Mouse (Mus musculus) brain, adult 2 months (tissue): ENCODE data around the gene Sertad1.

ENCODE experiments used
- DNase-seq: peaks from one replicate; pipeline ENCODE4 v3.0.0; 2011; ENCODE audit warnings: low read depth, low spot score

Gene Sertad1

DNA sequence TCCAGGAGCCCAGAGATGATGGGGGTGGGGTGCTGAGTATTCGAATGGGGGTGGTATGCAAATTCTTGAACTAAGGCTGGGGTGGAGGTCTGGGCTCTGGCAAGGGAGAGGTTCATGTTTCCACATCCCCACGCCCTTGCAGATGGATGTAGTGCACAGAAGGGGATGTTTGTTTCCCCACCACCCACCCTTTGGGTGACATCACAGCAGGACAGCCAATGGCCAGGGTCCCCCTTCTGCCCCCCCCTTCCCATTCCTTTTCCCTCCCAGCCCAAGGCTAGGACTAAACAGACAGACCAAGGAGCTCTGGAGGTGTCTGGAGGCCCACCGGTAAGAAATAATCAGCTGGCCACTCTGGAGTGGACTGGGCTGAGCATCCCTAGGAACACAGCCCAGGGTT lies 12.3 kb downstream of the Sertad1 start, which contains the start of gene Prx:
Prx (plus strand) TSS at position 289 of the 400 bp plus-strand sequence.
- DNase-seq: no peak

DNA sequence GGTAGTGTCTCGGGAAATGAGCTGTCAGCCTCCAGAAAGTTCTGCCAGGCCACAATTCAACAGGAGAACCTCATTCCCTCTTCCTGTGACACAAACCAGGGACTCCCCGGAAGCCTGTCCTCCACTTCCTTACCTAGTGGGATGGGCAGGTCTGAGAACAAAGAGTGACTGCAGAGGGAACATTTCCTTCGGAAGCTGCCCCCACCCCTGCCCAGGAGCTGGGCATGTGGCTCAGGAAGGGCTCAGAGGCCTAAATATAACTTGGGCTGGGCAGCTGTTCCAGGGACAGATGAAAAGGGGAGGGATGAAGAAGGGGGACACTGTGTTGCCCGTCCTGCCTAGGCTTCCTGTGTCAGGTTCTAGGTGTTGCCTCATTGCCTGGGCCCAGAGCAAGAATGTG lies 14.9 kb downstream of the Sertad1 start:
- no peak for DNase-seq

- no peak for DNase-seq
These were observed 20.2 kb downstream of the Sertad1 start for GRCm38 (mm10) chr7:27506765-27507370.

- DNase-seq: peak; percentile 96
These were observed 21.3 kb downstream of the Sertad1 start for GRCm38 (mm10) chr7:27507711-27508647.

- peak; percentile 80 for DNase-seq
These were observed 21.9 kb downstream of the Sertad1 start for GRCm38 (mm10) chr7:27508648-27509005.

DNA sequence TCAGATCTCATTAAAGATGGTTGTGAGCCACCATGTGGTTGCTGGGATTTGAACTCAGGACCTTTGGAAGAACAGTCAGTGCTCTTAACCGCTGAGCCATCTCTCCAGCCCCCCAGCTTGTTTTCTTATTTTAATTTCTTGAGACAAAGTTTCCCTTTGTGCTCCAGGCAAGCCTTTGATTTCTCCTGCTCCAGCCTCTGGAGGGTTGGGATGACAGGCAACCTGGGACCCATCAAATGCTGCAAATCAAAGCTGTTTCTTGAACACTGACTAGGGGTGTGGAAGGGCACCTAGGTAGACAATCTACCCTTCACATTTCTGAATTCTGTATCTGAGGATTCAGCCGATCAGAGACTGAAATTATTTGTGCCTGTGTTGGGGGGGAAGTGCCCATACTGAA lies 24.1 kb downstream of the Sertad1 start:
- DNase-seq: no peak

DNA sequence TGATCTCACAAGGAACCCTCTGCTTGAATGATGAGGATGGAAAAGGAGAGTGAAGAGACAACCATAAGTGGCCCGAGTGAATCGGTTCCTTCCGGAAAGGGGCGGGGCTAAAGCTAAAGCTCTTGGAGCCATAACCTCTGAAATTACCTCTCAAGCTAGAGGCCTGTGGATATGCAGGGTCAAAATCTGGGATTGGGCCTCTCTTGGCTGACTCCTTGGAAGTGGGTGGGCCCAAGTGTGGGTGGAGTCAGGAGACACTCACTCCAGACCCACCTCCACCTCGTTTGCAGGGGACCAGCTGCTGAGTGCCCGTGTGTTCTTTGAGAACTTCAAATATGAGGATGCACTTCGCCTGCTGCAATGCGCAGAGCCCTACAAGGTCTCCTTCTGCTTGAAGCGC lies 28.3 kb downstream of the Sertad1 start:
- DNase-seq: no peak

GRCm38 (mm10) chr7:27518314-27518713 lies 31.6 kb downstream of the Sertad1 start:
- DNase-seq: no peak

DNA sequence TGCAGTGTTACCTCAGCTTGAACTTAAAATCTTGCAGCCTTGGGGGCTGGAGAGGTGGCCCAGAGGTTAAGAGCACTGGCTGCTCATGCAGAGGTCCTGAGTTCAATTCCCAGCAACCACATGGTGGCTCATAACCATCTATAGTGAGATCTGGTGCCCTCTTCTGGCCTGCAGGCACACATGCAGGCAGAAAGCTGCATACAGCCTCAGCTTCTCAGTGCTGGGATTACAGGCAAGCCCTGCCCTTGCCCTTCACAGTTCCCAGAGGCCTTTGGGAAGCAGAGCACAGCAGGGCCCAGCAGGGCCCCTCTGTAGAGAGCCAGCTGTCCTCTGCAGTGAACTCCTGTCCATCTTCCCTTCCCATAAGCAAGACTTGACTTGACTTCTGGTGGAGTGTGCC lies 33.4 kb downstream of the Sertad1 start:
- DNase-seq: no peak

DNA sequence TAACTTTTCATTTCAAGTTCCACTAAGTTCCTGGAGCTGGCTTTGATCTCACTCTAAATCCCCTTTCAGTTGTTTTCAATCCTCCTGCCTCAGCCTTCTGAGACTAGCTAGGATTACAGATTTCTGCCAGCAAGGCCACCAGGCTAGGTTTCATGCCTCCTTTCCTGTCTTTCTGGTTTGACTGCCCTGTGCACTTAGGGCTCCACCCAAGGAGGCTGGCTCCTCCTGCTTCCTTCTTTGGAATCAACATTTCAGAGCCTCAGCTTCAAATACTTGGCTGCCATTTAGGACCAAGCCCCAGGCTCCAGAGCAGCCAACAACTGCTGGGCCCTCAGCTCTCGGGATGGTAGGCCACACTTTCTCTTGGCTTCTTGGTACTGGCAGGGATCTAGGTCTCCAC lies 33.9 kb downstream of the Sertad1 start:
- no peak for DNase-seq

- no peak for DNase-seq
These were observed 36.3 kb downstream of the Sertad1 start, which contains the start of gene Hipk4 for GRCm38 (mm10) chr7:27522967-27523366. TSS of gene Hipk4 (plus strand) at chr7:27523267.

GRCm38 (mm10) chr7:27523805-27524204 lies 37.1 kb downstream of the Sertad1 start:
- DNase-seq: no peak

DNA sequence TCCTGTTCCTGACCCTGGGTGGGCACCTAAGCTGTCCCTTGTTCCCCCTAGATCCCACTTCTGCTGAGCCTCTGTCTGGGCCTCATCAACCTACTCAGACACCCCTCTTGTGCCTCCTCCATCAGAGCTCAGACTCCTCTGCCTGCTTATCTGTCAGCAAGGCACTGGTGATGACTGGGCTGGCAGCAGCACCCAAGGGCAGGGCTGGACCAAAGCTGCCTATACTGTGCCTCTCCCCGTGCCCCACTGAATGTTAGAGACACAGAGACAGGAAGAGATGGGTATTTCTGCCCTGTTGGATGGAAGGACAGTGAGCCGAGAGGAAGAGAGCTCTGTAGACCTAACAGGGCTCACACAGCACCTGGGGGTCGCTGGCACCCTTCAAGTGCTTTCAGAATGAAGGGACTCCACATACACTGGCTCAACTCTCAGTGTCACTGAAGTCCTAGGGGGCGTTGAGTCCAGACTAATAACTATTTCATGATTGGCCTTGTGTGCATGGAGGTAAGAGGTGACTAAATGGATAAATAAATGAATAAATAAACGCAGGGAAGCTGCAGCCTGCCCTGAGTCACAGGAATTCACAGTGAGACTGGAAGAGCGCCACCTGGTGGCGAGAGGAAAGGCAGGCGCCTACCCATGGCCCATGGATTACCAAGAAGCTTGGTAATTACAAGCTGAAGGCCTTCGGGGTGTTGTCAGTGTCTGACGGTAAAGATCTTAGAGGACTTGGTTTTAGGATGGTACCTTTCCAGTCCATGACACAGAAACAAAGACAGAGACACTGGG lies 39.5 kb downstream of the Sertad1 start:
- peak; percentile 92 for DNase-seq

- peak; percentile 46 for DNase-seq
These were observed 42.4 kb downstream of the Sertad1 start for GRCm38 (mm10) chr7:27529070-27529469.

DNA sequence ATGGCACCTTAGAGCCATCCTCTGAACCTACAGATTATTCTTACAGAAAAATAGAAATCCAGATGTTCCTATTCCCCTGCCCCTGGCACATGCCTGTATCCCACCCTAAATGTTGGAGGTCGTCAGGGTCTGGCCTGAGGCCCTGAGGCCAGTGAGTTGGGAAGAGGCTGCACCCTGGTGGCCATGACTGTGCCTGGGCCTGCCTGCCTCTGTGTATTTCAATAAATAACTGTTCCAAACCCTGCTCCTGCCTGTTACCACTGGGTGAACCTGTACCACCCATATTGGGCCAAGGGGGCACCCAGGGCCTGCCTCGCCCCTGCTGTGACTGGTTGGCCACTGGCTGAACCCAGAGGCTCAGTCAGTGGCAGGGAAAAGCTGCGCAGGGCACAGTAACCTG lies 44.2 kb downstream of the Sertad1 start:
- DNase-seq: no peak

DNA sequence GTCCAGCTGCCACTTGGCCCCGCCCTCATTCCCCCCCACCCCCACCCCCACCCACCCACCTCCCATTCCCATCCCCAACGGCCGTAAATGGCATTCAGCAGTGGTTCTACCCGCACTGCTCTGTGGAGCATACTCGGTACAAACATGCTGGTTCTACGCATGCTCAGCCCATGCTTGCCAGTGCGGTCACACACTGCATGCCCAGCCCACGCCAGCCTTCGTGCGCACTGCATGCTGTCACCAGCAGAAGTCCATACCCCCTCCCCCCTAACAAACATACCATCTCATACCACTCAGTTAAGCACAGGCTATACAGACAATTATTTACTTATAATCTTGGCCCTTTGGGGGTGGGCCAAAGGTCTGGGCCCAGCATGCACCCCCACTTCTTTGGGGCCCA lies 45.0 kb downstream of the Sertad1 start:
- peak; percentile 71 for DNase-seq

DNA sequence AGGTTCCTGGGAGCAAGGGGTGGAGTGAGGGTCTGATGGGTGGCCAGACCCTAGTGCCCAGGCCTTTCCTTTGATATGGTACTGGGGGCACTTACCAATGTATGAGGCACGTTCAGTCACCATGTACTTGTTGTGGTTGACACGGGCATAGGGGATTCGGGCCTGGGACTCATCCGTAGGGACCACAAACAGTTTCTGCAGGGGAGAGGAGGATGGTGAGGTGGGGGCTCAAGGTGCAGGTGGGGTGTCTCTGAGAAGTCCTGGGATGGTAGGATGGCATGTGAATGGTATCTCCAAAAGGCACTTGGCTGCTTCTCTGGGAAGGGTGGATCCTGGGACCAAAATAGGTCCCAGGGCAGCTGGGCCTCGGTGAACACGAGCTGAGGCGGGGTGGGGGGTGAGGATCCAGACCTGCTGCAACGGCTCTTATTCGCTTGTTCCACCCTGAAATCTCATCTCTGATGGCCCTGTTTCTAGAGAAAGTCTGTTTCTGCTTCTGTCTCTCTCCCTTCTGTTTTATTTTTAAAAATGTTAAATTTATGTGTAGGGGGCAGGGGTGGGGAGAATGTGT lies 45.9 kb downstream of the Sertad1 start:
- no peak for DNase-seq

GRCm38 (mm10) chr7:27535386-27535785 lies 48.7 kb downstream of the Sertad1 start:
- DNase-seq: no peak

GRCm38 (mm10) chr7:27536618-27537017 lies 49.9 kb downstream of the Sertad1 start:
- DNase-seq: no peak

DNA sequence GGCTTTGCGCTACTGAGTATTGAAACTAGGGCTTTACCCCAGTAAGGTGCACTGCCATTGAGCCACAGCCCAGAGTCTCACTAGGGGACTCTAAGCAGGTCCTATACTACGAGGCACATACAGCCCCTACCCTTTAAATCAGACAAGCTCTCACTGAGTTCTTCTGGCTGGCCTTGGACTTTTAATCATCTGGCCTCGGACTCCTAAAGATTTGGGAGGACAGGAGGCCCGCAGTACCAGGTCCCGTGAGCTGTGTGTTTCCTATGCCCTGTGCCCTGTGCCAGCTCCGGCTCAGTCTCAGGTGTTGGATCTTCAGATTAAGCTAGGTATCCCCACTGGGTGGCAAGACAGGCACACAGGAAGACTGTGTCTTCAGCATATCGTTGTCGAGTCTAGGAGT lies 51.3 kb downstream of the Sertad1 start:
- DNase-seq: no peak

DNA sequence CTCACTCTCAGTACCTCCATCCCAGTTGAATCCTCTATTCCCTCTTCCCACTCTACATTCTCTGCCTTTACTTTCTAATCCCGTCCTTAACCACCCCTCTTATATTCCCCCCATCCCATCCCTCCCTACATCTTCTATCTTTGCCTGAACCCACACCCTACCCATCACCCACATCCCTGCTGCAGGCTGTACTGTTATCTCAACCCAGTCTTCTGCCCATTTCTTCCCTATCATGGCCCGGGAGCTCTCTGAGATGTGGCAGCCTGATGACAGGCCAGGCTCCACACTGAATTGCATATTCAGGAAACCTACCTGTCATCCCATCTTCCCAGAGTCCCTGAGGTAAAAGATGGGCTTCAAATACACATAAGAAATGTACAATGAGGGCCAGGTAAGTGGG lies 52.1 kb downstream of the Sertad1 start:
- no peak for DNase-seq
